Mouse (Mus musculus) neutrophil, adult 83 days (primary cell): ENCODE results near the gene Kcnj4. TPM values are rescaled to one million over a fixed set of nuclear protein-coding genes. Genes with fewer than 3 reads are reported as not detected.

ENCODE experiments used
- total RNA-seq, 2 experiments: library from RNA; stranded (reverse); gene quantifications; one replicate each; pipeline ENCODE4 v1.2.4; 2023

The Kcnj4 gene
- total RNA-seq, result not detected

DNA sequence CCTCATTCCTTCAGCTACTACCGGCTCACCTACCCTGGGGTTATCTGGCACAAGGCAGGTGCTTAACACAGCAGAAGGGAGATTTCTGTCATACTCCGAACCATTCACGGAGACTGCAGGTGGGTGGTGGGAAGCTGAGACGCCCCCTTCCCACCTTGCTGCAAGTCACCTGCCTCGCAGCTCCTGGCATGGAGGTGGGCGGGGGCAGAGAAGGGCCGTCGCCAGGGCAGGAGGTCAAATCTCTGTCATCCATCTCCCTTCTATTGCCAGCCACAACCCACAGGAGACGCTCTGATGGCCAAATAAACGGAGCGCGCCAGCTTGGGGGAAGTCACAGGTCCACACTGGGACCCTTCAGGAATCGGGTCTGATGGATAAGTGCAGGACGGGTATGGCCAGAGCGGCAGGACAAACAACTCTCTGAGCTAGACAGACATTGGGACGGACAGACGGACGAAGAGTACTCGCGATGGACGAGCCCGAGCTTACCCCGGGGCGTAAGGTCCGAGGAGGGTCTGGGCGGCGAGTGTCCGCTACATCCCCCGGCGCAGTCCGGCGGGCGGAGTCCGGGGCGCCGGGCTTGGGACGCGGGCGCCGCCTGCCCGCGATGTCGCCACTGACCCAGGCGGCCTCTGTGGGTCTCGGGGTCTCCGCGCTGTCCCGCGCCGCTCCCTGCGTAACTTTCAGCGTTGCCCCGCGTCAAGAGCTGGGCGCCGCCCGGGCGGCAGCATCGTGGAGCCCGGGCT, at the start of gene Kcnj4:
TSS of gene Kcnj4 (minus strand) at position 535 of the 746 bp plus-strand sequence.

DNA sequence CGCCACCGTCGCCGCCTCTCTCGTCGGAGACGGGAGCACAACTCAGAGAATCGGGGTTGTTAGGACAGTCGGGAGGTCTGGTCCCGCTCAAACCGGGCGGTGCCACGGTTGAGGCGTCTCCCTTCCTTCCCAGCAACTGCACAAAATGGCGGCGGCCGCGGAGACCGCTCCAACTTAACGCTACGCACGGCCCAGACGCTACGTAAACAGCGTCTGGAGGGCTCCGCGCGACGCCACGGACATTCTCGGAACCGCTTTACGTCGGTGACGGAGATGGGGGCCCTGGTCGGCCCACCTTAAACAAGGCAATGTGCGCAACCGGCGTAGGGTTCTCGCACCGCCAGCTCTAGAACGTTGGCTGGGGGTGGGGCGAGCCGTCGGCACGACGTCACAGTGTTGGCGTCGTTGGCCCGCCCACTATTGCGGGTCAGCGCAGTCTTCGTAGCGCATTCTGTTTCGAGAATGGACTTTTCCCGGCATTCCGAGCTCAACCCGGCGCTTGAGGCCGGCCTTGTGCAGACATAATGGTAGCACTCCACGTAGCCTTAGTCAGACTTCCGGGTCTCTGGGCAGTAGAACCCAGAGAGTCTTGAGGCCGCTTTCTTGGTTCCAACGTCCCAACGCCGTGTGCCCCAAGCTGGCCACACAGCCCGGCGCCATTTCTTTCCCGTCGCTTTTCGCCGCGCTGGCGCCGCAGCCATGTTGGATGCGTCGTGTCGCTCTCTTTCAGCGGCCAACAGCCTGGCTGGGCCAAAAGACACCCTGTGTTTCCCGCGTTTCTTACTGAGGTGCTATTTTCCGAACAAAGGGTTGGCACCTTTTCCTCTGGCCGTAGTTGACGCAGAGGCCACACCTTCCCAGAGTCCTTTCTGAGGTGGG, 41.6 kb upstream of the Kcnj4 start, which contains the start of gene Ddx17:
TSS of gene Ddx17 (minus strand) at position 332 of the 879 bp plus-strand sequence.

DNA sequence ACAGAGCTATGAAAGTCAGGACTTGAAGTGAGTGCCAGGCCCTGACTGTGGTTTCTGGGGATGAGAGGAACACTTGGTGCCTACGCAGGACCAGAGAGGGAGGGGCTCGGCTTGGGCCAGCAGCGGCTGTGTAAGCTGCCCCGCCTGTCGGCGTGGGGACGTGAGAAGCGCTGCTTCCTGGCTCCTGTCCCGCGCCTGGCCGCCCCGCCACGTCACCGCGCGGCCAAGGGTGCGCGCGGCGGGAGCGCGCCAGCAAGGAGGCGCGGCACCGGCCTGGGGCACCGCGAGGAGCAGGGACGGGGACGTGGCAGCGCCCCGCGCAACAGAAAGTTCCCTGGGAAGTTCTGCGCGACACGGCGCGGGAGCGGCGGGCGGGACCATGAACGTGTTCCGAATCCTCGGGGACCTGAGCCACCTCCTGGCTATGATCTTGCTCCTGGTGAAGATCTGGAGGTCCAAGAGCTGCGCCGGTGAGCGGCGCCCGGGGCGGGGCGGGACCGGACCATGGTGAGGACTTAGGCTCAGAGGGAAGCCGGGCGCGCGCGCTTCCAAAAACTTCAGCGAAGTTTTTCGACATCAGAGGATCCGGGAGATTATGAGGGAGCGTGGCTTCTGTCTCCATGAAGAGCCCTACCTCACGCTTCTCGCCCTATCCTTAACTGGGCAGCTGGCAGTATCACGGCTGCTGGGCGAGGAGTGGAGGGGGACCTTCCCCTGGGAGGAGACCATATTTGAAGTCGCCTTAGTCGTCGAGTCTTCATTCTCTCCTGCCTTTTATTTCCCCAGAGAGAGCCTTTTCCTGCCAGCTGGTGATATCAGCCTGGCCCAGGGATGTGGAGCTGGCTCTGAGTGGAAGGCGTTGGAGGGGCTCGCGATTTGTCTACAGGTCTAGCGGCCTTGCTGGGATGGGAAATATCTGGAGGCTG, 11.4 kb upstream of the Kcnj4 start, which contains the start of gene Kdelr3:
TSS of gene Kdelr3 (plus strand) at position 241 of the 926 bp plus-strand sequence.

DNA sequence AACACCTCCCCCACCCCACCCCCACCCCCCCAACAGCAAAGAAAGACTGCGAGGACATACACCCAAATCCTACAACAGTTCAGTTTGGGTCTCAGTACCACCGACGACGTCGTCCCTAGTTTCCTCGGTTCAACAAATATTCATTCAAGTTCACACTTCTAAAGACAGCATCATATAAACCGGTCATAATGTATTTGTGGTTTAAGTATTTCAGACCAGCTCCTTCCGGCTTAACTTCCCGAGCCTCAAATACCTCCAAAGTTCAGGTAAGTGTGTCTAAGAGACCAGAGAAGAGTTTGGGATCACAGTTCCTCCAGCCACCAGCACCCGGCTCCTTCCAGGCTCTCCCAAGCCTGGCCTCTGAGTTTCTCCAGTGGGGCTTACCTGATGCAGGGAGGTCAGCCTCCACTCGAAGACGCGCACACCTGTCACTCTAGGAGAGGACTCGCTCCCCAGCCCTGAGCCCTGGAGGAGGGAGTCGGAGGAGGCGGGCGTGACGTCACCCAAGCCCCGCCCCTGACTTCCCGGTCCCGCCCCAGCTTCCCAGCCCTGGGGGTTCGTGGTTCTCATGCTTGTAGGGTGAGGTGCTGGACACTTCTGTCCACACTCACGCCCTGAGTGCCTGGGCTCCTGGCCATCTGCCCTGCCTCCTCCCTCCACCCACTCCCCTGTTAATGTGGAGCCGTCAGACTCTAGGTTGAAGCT, 49.8 kb downstream of the Kcnj4 start, which contains the start of gene Csnk1e:
TSS of gene Csnk1e (minus strand) at position 461 of the 705 bp plus-strand sequence.

Other genes with a start within 250 kb of the Kcnj4 start
- gene Baiap2l2, start 219.7 kb downstream of the Kcnj4 start, total RNA-seq, result under 1 TPM in 1 of 2 experiments, not detected in 1; 0.81 TPM
- gene Pla2g6, start 176.9 kb downstream of the Kcnj4 start, total RNA-seq, result 1 to 10 TPM; 4.3 to 6.6 TPM
- 10 to 100 TPM; 15.4 to 16.2 TPM for gene Maff, start 158.6 kb downstream of the Kcnj4 start, total RNA-seq
- 10 to 100 TPM; 57.6 to 66.4 TPM for gene Tmem184b, start 101.7 kb downstream of the Kcnj4 start, total RNA-seq
- 10 to 100 TPM; 69.8 to 90.0 TPM for gene Csnk1e, start 49.7 kb downstream of the Kcnj4 start, total RNA-seq
- gene Kdelr3, start 11.2 kb upstream of the Kcnj4 start, total RNA-seq, result under 1 TPM in 1 of 2 experiments, not detected in 1; 0.72 TPM
- 100 to 1,000 TPM; 166 to 169 TPM for gene Ddx17, start 41.5 kb upstream of the Kcnj4 start, total RNA-seq
- 1 to 10 TPM; 2.0 to 2.7 TPM for gene Dmc1, start 99.9 kb upstream of the Kcnj4 start, total RNA-seq
- gene Fam227a, start 153.7 kb upstream of the Kcnj4 start, total RNA-seq, result 1 to 10 TPM; 2.1 to 4.1 TPM
- 10 to 100 TPM; 23.4 to 26.9 TPM for gene Cby1, start 154.0 kb upstream of the Kcnj4 start, total RNA-seq
- gene Tomm22, start 165.6 kb upstream of the Kcnj4 start, total RNA-seq, result 10 to 100 TPM; 91.1 to 98.5 TPM
- gene Josd1, start 182.7 kb upstream of the Kcnj4 start, total RNA-seq, result 10 to 100 TPM; 21.3 to 22.0 TPM
- gene Gtpbp1, start 185.6 kb upstream of the Kcnj4 start, total RNA-seq, result 10 to 100 TPM; 86.6 to 97.8 TPM
- 100 to 1,000 TPM; 537 to 557 TPM for gene Sun2, start 237.3 kb upstream of the Kcnj4 start, total RNA-seq